Mouse (Mus musculus): ENCODE measurements around the gene Olfr307. TPM values are rescaled to one million over a fixed set of nuclear protein-coding genes. Genes with fewer than 3 reads are reported as not detected.
"Not testable (repeated sequence)": the region's sequence is repeated elsewhere in the genome, so short reads cannot be mapped to it uniquely, and the experiment has no call there.

Olfr307 gene
- not detected in 2 replicates for total RNA-seq (2015)
- total RNA-seq (2017): not detected in 2 replicates

- no peak for ATAC-seq (replicated peaks; ENCODE audit: poor library complexity)
Observed at GRCm38 (mm10) chr7:86337486-86337885, at the start of gene Olfr307. Gene Olfr307, minus strand, starts transcription at chr7:86337586.

- ATAC-seq (replicated peaks; ENCODE audit: poor library complexity): no peak
Observed at GRCm38 (mm10) chr7:86386558-86386957, 49.2 kb upstream of the Olfr307 start, which contains the start of gene Olfr304. Gene Olfr304, minus strand, starts transcription at chr7:86386658.

- no peak for ATAC-seq (replicated peaks; ENCODE audit: poor library complexity)
Observed at GRCm38 (mm10) chr7:86385769-86386168, 48.4 kb upstream of the Olfr307 start.

- no peak for ATAC-seq (replicated peaks; ENCODE audit: poor library complexity)
Observed at GRCm38 (mm10) chr7:86366828-86367227, 29.4 kb upstream of the Olfr307 start, which contains the start of gene Olfr305. Gene Olfr305, minus strand, starts transcription at chr7:86366928.

GRCm38 (mm10) chr7:86346296-86346695 is 8.9 kb upstream of the Olfr307 start:
- not testable (repeated sequence) for ATAC-seq (replicated peaks; ENCODE audit: poor library complexity)

- ATAC-seq (replicated peaks; ENCODE audit: poor library complexity): no peak
Observed at GRCm38 (mm10) chr7:86344253-86344652, 6.9 kb upstream of the Olfr307 start.

GRCm38 (mm10) chr7:86342881-86343565 is 5.6 kb upstream of the Olfr307 start:
- no peak for ATAC-seq (replicated peaks; ENCODE audit: poor library complexity)

- ATAC-seq (replicated peaks; ENCODE audit: poor library complexity): no peak
Observed at GRCm38 (mm10) chr7:86325530-86325929, 11.9 kb downstream of the Olfr307 start, which contains the start of gene Olfr308. Gene Olfr308, minus strand, starts transcription at chr7:86325630.

GRCm38 (mm10) chr7:86321323-86321722 is 16.1 kb downstream of the Olfr307 start:
- no peak for ATAC-seq (replicated peaks; ENCODE audit: poor library complexity)

GRCm38 (mm10) chr7:86313608-86314007 is 23.8 kb downstream of the Olfr307 start, which contains the start of gene Olfr309:
Gene Olfr309, minus strand, starts transcription at chr7:86313708.
- ATAC-seq (replicated peaks; ENCODE audit: poor library complexity): no peak

Other genes starting within 250 kb of the Olfr307 start
- gene Vmn2r75, start 165.8 kb downstream of the Olfr307 start, total RNA-seq (2015): not detected in 2 replicates
- gene Vmn2r75, start 165.8 kb downstream of the Olfr307 start, total RNA-seq (2017): not detected in 2 replicates
- gene Vmn2r76, start 91.3 kb downstream of the Olfr307 start, total RNA-seq (2015): not detected in 2 replicates
- gene Vmn2r76, start 91.3 kb downstream of the Olfr307 start, total RNA-seq (2017): not detected in 2 replicates
- not detected in 2 replicates for gene Olfr310, start 60.4 kb downstream of the Olfr307 start, total RNA-seq (2015)
- not detected in 2 replicates for gene Olfr310, start 60.4 kb downstream of the Olfr307 start, total RNA-seq (2017)
- not detected in 2 replicates for gene Olfr309, start 23.9 kb downstream of the Olfr307 start, total RNA-seq (2015)
- not detected in 2 replicates for gene Olfr309, start 23.9 kb downstream of the Olfr307 start, total RNA-seq (2017)
- not detected in 2 replicates for gene Olfr308, start 12.0 kb downstream of the Olfr307 start, total RNA-seq (2015)
- not detected in 2 replicates for gene Olfr308, start 12.0 kb downstream of the Olfr307 start, total RNA-seq (2017)
- not detected in 2 replicates for gene Olfr305, start 29.3 kb upstream of the Olfr307 start, total RNA-seq (2015)
- not detected in 2 replicates for gene Olfr305, start 29.3 kb upstream of the Olfr307 start, total RNA-seq (2017)
- gene Olfr304, start 49.1 kb upstream of the Olfr307 start, total RNA-seq (2015): not detected in 2 replicates
- not detected in 2 replicates for gene Olfr304, start 49.1 kb upstream of the Olfr307 start, total RNA-seq (2017)
- not detected in 2 replicates for gene Olfr303, start 60.2 kb upstream of the Olfr307 start, total RNA-seq (2015)
- gene Olfr303, start 60.2 kb upstream of the Olfr307 start, total RNA-seq (2017): not detected in 2 replicates
- not detected in 2 replicates for gene Olfr301, start 66.3 kb upstream of the Olfr307 start, total RNA-seq (2015)
- not detected in 2 replicates for gene Olfr301, start 66.3 kb upstream of the Olfr307 start, total RNA-seq (2017)
- not detected in 2 replicates for gene Olfr299, start 122.3 kb upstream of the Olfr307 start, total RNA-seq (2015)
- not detected in 2 replicates for gene Olfr299, start 122.3 kb upstream of the Olfr307 start, total RNA-seq (2017)
- gene Olfr298, start 154.9 kb upstream of the Olfr307 start, total RNA-seq (2015): not detected in 2 replicates
- not detected in 2 replicates for gene Olfr298, start 154.9 kb upstream of the Olfr307 start, total RNA-seq (2017)
- not detected in 2 replicates for gene Olfr297, start 182.4 kb upstream of the Olfr307 start, total RNA-seq (2015)
- gene Olfr297, start 182.4 kb upstream of the Olfr307 start, total RNA-seq (2017): not detected in 2 replicates
- not detected in 2 replicates for gene Olfr295, start 246.3 kb upstream of the Olfr307 start, total RNA-seq (2015)
- gene Olfr295, start 246.3 kb upstream of the Olfr307 start, total RNA-seq (2017): not detected in 2 replicates